Mouse (Mus musculus) cerebellum, postnatal 10 days (tissue): ENCODE measurements around the gene Cyb5d2.
A peak's percentile ranks its signal among the peaks of the same experiment; 100 is the strongest.

Source experiments
- DNase-seq, 2 experiments: peaks; one replicate each; pipeline ENCODE4 v3.0.0; 2021; ENCODE audit warnings: mixed read lengths in 2 of 2

Gene Cyb5d2

GRCm38 (mm10) chr11:72771461-72771860 is 24.5 kb downstream of the Cyb5d2 start:
- DNase-seq = no peak

GRCm38 (mm10) chr11:72770816-72771215 is 25.1 kb downstream of the Cyb5d2 start:
- no peak for DNase-seq

GRCm38 (mm10) chr11:72770324-72770723 is 25.6 kb downstream of the Cyb5d2 start:
- no peak for DNase-seq

GRCm38 (mm10) chr11:72769061-72769460 is 26.9 kb downstream of the Cyb5d2 start:
- no peak for DNase-seq

GRCm38 (mm10) chr11:72767716-72768115 is 28.2 kb downstream of the Cyb5d2 start:
- DNase-seq = no peak

GRCm38 (mm10) chr11:72764270-72764669 is 31.7 kb downstream of the Cyb5d2 start:
- no peak for DNase-seq

GRCm38 (mm10) chr11:72760781-72761180 is 35.2 kb downstream of the Cyb5d2 start:
- no peak for DNase-seq

- DNase-seq = no peak
These were observed 36.4 kb downstream of the Cyb5d2 start for GRCm38 (mm10) chr11:72759581-72759980.

GRCm38 (mm10) chr11:72758316-72758715 is 37.6 kb downstream of the Cyb5d2 start:
- DNase-seq = peak; percentile 53 to 61

- DNase-seq = no peak
These were observed 44.0 kb downstream of the Cyb5d2 start for GRCm38 (mm10) chr11:72751956-72752355.

GRCm38 (mm10) chr11:72739048-72739447 is 56.9 kb downstream of the Cyb5d2 start:
- no peak for DNase-seq

GRCm38 (mm10) chr11:72737517-72737916 is 58.4 kb downstream of the Cyb5d2 start:
- peak; percentile 21 to 34 for DNase-seq

GRCm38 (mm10) chr11:72736320-72736719 is 59.6 kb downstream of the Cyb5d2 start:
- DNase-seq = no peak

- no peak for DNase-seq
These were observed 60.5 kb downstream of the Cyb5d2 start for GRCm38 (mm10) chr11:72735519-72735860.

GRCm38 (mm10) chr11:72734840-72735518 is 61.0 kb downstream of the Cyb5d2 start:
- DNase-seq = no peak

GRCm38 (mm10) chr11:72733736-72734135 is 62.2 kb downstream of the Cyb5d2 start:
- DNase-seq = no peak
